Mouse (Mus musculus): ENCODE data around the gene Zfp809. TPM values are rescaled to one million over a fixed set of nuclear protein-coding genes. Genes with fewer than 3 reads are reported as not detected.

Gene Zfp809
- total and polyA plus RNA-seq, 3 experiments: 13.9 to 23.8 (median 14.0) TPM

- Histone ChIP-seq H3K4me3 (replicated peaks in 1 of 3; ENCODE audit: low read depth in 2 of 3, low read length in 2 of 3, poor library complexity in 1 of 3) (no peak overlapping the region), H3K4me2 (ENCODE audit: insufficient read depth, low read depth, poor library complexity, severe bottlenecking) (no peak overlapping the region), H3K79me2 (replicated peaks; ENCODE audit: control insufficient read depth, extremely low read depth, insufficient read depth, poor library complexity, severe bottlenecking) (0 out of 2 replicates have a peak, but pooled peaks cover 3% of the 10 kb centered on the region), H3K9ac (ENCODE audit: insufficient read depth, low read depth) (no peak overlapping the region), H3K9me3 (replicated peaks; ENCODE audit: low read length) (peaks cover 16% of the 10 kb centered on the region), H3K27me3 (replicated peaks) (no peaks in the 10 kb centered on the region), H3K4me1 (ENCODE audit: control insufficient read depth in 1 of 2, insufficient read depth in 2 of 2) (no peaks in the 10 kb centered on the region), H3K27ac (ENCODE audit: insufficient read depth, low read depth) (no peak overlapping the region), H3K36me3 (replicated peaks in 1 of 2; ENCODE audit: control insufficient read depth in 1 of 2, insufficient read depth in 1 of 2, low read length in 1 of 2) (peaks cover 51 to 86% of the 10 kb centered on the region in 2 experiments)
- TF ChIP-seq USF2 (conservative IDR thresholded peaks at IDR 0.05; ENCODE audit: low read depth, low read length) (no peak), GABPA (IDR thresholded peaks at IDR 0.05; ENCODE audit: insufficient replicate concordance, low read depth, low read length) (no peak), MAFK (IDR thresholded peaks at IDR 0.05; ENCODE audit: insufficient replicate concordance, low read length) (no peak), BHLHE40 (IDR thresholded peaks at IDR 0.05; ENCODE audit: low read depth, low read length) (no peak), ZKSCAN1 (IDR thresholded peaks at IDR 0.05; ENCODE audit: borderline replicate concordance, low read depth, low read length) (no peak), ZMIZ1 (IDR thresholded peaks at IDR 0.05; ENCODE audit: low read depth, low read length) (no peak), EP300 (IDR thresholded peaks at IDR 0.05; ENCODE audit: low read length) (no peak), POLR2A (IDR thresholded peaks at IDR 0.05; ENCODE audit: low read depth, low read length) (no peak), PAX5 (IDR thresholded peaks at IDR 0.05; ENCODE audit: low read length) (no peak), ETS1 (conservative IDR thresholded peaks at IDR 0.05; ENCODE audit: low read depth, low read length) (no peak), USF1 (IDR thresholded peaks at IDR 0.05; ENCODE audit: low read depth, low read length) (no peak), KAT2A (IDR thresholded peaks at IDR 0.05; ENCODE audit: insufficient replicate concordance, low read length) (no peak), UBTF (IDR thresholded peaks at IDR 0.05; ENCODE audit: low read depth, low read length) (no peak), CHD2 (IDR thresholded peaks at IDR 0.05; ENCODE audit: low read length) (no peak), IRF4 (IDR thresholded peaks at IDR 0.05; ENCODE audit: low read depth, low read length) (no peak), MXI1 (IDR thresholded peaks at IDR 0.05; ENCODE audit: low read depth, low read length) (no peak), E2F4 (IDR thresholded peaks at IDR 0.05; ENCODE audit: insufficient replicate concordance, low read depth, low read length) (no peak), NRF1 (IDR thresholded peaks at IDR 0.05; ENCODE audit: low read depth, low read length) (no peak)
- DNase-seq (ENCODE audit: extremely low read depth): no peak
- dilution Hi-C loops (cut with MboI; ENCODE audit: extremely low pct_ligation_motif_present, extremely low pct_unique_long_range_greater_than_20kb, low sequenced_read_pairs) (no loop called here), in situ Hi-C loops (cut with MboI; ENCODE audit: low pct_ligation_motif_present, low pct_unique_long_range_greater_than_20kb, low sequenced_read_pairs) (no loop called here)
Observed at GRCm38 (mm10) chr9:22240001-22240400, 14.5 kb downstream of the Zfp809 start.

- H3K79me2 ChIP-seq (replicated peaks; ENCODE audit: control insufficient read depth, extremely low read depth, insufficient read depth, poor library complexity, severe bottlenecking): 0 out of 2 replicates have a peak, but pooled peaks cover 3% of the 10 kb centered on the region
- no peak for TF ChIP-seq MAFK (IDR thresholded peaks at IDR 0.05; ENCODE audit: insufficient replicate concordance, low read length)
- TF ChIP-seq MAX (IDR thresholded peaks at IDR 0.05; ENCODE audit: low read length): no peak
- no peak for TF ChIP-seq EP300 (IDR thresholded peaks at IDR 0.05; ENCODE audit: low read length)
- TF ChIP-seq SIN3A (IDR thresholded peaks at IDR 0.05; ENCODE audit: low read length): no peak
- no peak for TF ChIP-seq HCFC1 (IDR thresholded peaks at IDR 0.05; ENCODE audit: low read depth, low read length)
- no peak for TF ChIP-seq ZMIZ1 (IDR thresholded peaks at IDR 0.05; ENCODE audit: low read depth, low read length)
- TF ChIP-seq POLR2A (IDR thresholded peaks at IDR 0.05; ENCODE audit: low read depth, low read length): no peak
- TF ChIP-seq ZC3H11A (IDR thresholded peaks at IDR 0.05; ENCODE audit: low read depth, low read length): no peak
- no peak for TF ChIP-seq NELFE (IDR thresholded peaks at IDR 0.05; ENCODE audit: low read depth, low read length)
- no peak for TF ChIP-seq CHD2 (IDR thresholded peaks at IDR 0.05; ENCODE audit: low read length)
- TF ChIP-seq RCOR1 (conservative IDR thresholded peaks at IDR 0.05; ENCODE audit: low read depth, low read length): no peak
- TF ChIP-seq TCF12 (IDR thresholded peaks at IDR 0.05; ENCODE audit: low read depth, low read length): no peak
- TF ChIP-seq MXI1 (IDR thresholded peaks at IDR 0.05; ENCODE audit: low read depth, low read length): no peak
- no peak for TF ChIP-seq USF1 (IDR thresholded peaks at IDR 0.05; ENCODE audit: low read depth, low read length)
- no peak for TF ChIP-seq TBP (conservative IDR thresholded peaks at IDR 0.05; ENCODE audit: low read depth, low read length)
- no peak for TF ChIP-seq NRF1 (IDR thresholded peaks at IDR 0.05; ENCODE audit: low read depth, low read length)
- TF ChIP-seq ZNF384 (IDR thresholded peaks at IDR 0.05; ENCODE audit: low read depth, low read length): no peak
- no peak for TF ChIP-seq BHLHE40 (IDR thresholded peaks at IDR 0.05; ENCODE audit: low read depth, low read length)
- H3K27me3 ChIP-seq (replicated peaks): no peaks in the 10 kb centered on the region
- H3K9me3 ChIP-seq (replicated peaks; ENCODE audit: low read length): peaks cover 24% of the 10 kb centered on the region
- no peaks in the 10 kb centered on the region for H3K4me1 ChIP-seq (ENCODE audit: control insufficient read depth in 1 of 2, insufficient read depth in 2 of 2)
- H3K9ac ChIP-seq (ENCODE audit: insufficient read depth, low read depth): no peak overlapping the region
- in situ Hi-C loops (cut with MboI; ENCODE audit: low pct_ligation_motif_present, low pct_unique_long_range_greater_than_20kb, low sequenced_read_pairs): no loop called here
- peaks cover 26 to 73% of the 10 kb centered on the region in 2 experiments for H3K36me3 ChIP-seq (replicated peaks in 1 of 2; ENCODE audit: control insufficient read depth in 1 of 2, insufficient read depth in 1 of 2, low read length in 1 of 2)
- DNase-seq (ENCODE audit: extremely low read depth): no peak
- H3K27ac ChIP-seq (ENCODE audit: insufficient read depth, low read depth): no peak overlapping the region
- dilution Hi-C loops (cut with MboI; ENCODE audit: extremely low pct_ligation_motif_present, extremely low pct_unique_long_range_greater_than_20kb, low sequenced_read_pairs): no loop called here
- no peak overlapping the region for H3K4me2 ChIP-seq (ENCODE audit: insufficient read depth, low read depth, poor library complexity, severe bottlenecking)
- H3K4me3 ChIP-seq (replicated peaks in 1 of 3; ENCODE audit: low read depth in 2 of 3, low read length in 2 of 3, poor library complexity in 1 of 3): no peak overlapping the region
Observed at GRCm38 (mm10) chr9:22244242-22244641, 18.7 kb downstream of the Zfp809 start.
